Mouse (Mus musculus) lung, postnatal 36 days (tissue): Measurements from ENCODE around the gene 4932438H23Rik.
"Not testable (repeated sequence)": the region's sequence is repeated elsewhere in the genome, so short reads cannot be mapped to it uniquely, and the experiment has no call there.

ENCODE experiments used
- DNase-seq: peaks from one replicate; pipeline ENCODE4 v3.0.0; 2022; ENCODE audit warnings: mixed read lengths

4932438H23Rik gene

GRCm38 (mm10) chr16:91097858-91098257, 2.9 kb upstream of the 4932438H23Rik start:
- no peak for DNase-seq

- DNase-seq, result no peak
Measured at GRCm38 (mm10) chr16:91096984-91097506, 2.1 kb upstream of the 4932438H23Rik start.

GRCm38 (mm10) chr16:91096016-91096415, 1.1 kb upstream of the 4932438H23Rik start:
- DNase-seq, result no peak

- DNase-seq, result no peak
Measured at GRCm38 (mm10) chr16:91086642-91087306, 8.1 kb downstream of the 4932438H23Rik start.

- no peak for DNase-seq
Measured at GRCm38 (mm10) chr16:91085239-91085825, 9.6 kb downstream of the 4932438H23Rik start.

GRCm38 (mm10) chr16:91084307-91085238, 10.3 kb downstream of the 4932438H23Rik start:
- no peak for DNase-seq

GRCm38 (mm10) chr16:91083002-91083646, 11.8 kb downstream of the 4932438H23Rik start:
- DNase-seq, result no peak

- peak; percentile 86 for DNase-seq
Measured at GRCm38 (mm10) chr16:91081508-91081907, 13.4 kb downstream of the 4932438H23Rik start.

- peak; percentile 50 for DNase-seq
Measured at GRCm38 (mm10) chr16:91076180-91076579, 18.7 kb downstream of the 4932438H23Rik start.

GRCm38 (mm10) chr16:91075423-91075822, 19.5 kb downstream of the 4932438H23Rik start:
- DNase-seq, result not testable (repeated sequence)

GRCm38 (mm10) chr16:91073163-91073892, 21.6 kb downstream of the 4932438H23Rik start:
- peak; percentile 95 for DNase-seq

GRCm38 (mm10) chr16:91072256-91072655, 22.7 kb downstream of the 4932438H23Rik start:
- DNase-seq, result no peak

- DNase-seq, result no peak
Measured at GRCm38 (mm10) chr16:91068969-91069368, 26.0 kb downstream of the 4932438H23Rik start.

- no peak for DNase-seq
Measured at GRCm38 (mm10) chr16:91067122-91067521, 27.8 kb downstream of the 4932438H23Rik start.

- DNase-seq, result no peak
Measured at GRCm38 (mm10) chr16:91064583-91065365, 30.1 kb downstream of the 4932438H23Rik start.

- DNase-seq, result no peak
Measured at GRCm38 (mm10) chr16:91063786-91064185, 31.1 kb downstream of the 4932438H23Rik start.

- peak; percentile 19 for DNase-seq
Measured at GRCm38 (mm10) chr16:91061531-91062318, 33.2 kb downstream of the 4932438H23Rik start.

- no peak for DNase-seq
Measured at GRCm38 (mm10) chr16:91057741-91058140, 37.2 kb downstream of the 4932438H23Rik start.

- DNase-seq, result no peak
Measured at GRCm38 (mm10) chr16:91057261-91057660, 37.7 kb downstream of the 4932438H23Rik start.
